Mouse (Mus musculus) erythroid progenitor cell, adult 5-6 weeks (primary cell): ENCODE measurements around the gene Macrod1. TPM values are rescaled to one million over a fixed set of nuclear protein-coding genes. Genes with fewer than 3 reads are reported as not detected.

Experiments
- ATAC-seq: replicated peaks from 2 replicates; pipeline ENCODE4 v1.8.0; 2016; ENCODE audit warnings: moderate number of reproducible peaks, mild to moderate bottlenecking, moderate TSS enrichment, inconsistent platforms; ENCODE audit not compliant: poor library complexity, low FRiP score, severe bottlenecking
- total RNA-seq, 2 experiments: library from RNA; stranded (forward) in 1 of 2; stranded (reverse) in 1 of 2; fragments of 150-400 nt in 1 of 2; fragments of 186-747, 209-891 nt in 1 of 2; gene quantifications; 2 replicates each; pipeline versions ENCODE4 v1.2.3 to v1.2.4; 2015 to 2017; ENCODE audit warnings: low replicate concordance in 2 of 2

The Macrod1 gene
- total RNA-seq, 2 experiments from 2014 or later, result 0.53 TPM; not detected in 1

DNA sequence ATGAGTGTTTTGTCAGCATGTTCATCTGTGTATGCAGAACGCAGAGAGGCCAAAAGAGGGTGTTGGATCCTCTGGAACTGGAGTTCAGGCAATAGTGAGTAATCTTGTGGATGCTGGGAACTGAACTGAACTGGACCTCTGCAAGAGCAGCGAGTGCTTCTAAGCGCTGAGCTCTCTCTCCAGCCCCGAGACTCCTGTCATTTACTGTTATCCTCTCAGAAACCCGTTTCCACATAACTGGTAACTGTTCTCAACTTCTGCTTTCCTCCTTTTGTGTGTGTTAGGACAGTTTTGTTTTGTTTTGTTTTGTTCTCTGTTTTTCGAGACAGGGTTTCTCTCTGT lies 161.3 kb downstream of the Macrod1 start:
- peak; percentile 62 for ATAC-seq

DNA sequence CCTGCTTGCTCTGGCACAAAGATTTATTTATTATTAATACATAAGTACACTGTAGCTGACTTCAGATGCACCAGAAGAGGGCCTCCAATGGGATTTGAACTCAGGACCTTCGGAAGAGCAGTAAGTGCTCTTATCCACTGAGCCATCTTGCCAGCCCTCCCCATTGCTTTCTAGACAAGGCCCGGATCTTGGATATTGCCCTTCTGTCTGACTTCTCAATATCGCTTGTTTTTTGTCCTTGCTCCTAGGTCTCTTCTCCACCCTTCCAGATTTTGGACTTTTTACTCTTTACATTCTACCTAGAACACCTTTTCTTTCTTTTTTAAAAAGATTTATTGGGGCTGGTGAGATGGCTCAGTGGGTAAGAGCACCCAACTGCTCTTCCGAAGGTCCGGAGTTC lies 162.1 kb downstream of the Macrod1 start:
- no peak for ATAC-seq

DNA sequence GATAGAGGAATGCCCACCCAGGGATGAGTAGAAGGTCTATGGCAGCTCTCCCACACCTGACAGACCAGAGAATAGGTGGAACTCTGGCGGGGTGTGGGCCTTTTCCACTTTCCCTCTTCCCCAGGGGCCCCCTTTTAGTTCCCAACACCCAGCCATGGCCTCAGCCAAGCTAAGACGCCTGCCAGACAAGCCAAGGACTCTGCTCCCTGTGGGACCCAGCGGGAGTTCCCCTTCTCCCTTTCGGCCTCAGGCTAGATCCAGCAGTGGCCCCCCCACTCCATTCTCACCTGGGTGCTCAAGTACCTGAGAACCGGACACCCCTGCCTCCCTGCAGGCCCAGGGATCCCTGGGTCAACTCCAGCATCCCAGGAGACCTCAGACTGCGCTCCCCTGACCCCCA lies 165.6 kb downstream of the Macrod1 start:
- no peak for ATAC-seq

DNA sequence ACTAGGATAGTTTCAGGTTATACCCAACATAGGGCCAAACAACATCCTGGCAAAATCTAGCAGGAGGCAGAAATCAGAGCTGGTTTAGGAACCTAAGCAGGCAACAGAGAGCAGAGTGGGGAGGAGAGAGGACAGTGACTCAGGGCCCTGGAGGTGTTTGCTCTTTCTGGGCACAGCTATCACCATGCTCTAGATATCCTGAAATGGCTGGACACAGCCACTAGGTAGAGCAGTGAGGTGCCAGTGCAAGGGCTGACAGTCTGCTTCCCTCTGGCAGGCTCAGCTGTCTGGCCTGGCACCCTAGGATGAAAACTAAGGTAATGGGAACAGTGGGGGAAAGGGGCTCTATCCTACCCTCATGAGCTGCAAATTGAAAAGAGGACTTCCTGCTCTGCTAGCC lies 166.9 kb downstream of the Macrod1 start:
- no peak for ATAC-seq

DNA sequence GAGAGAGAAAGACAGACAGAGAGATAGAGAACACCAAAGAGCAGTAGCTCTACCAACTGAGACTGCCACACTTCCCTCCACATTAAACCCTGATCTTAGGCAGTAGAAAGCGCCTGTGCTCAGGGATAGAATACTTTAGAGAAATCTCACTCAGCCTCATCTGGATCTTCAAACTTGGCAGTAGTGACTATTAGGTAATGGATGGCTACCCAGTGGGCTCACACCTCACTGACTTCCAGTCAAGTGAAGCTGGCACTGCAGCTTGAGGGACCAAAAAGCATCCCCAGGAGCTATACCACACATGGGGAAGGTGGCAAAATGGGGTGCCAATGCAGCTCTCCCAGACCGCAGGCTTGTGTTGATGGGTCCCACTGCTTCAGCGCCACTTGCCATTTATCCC lies 167.6 kb downstream of the Macrod1 start:
- ATAC-seq, result no peak

DNA sequence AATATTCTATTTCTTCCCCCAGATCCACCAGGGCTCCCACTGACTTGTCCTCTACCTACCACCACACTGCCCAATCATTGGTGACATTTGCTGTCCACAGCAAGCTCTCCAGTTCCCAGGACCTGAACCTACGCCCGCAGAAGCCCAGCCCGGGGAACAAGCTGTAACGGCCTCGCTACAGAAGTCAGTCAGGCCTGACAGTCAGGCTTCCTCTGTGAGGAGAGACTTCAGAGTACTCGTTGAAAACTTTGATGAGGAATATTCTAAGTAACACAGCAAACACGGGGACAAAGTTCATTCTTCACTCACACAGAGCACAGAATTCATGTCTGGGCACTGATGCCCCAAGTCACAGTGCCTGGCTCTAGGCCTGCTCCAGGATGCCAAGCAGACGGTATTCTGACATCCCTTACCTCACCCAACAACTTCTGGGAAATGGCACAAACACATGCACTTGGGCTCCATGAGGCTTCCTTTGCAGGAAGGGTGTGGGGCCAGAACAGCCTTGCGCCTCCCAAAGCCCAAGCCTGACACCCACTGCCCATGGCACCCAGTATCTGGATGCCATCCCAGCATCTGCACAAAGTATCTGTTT lies 168.6 kb downstream of the Macrod1 start:
- no peak for ATAC-seq

DNA sequence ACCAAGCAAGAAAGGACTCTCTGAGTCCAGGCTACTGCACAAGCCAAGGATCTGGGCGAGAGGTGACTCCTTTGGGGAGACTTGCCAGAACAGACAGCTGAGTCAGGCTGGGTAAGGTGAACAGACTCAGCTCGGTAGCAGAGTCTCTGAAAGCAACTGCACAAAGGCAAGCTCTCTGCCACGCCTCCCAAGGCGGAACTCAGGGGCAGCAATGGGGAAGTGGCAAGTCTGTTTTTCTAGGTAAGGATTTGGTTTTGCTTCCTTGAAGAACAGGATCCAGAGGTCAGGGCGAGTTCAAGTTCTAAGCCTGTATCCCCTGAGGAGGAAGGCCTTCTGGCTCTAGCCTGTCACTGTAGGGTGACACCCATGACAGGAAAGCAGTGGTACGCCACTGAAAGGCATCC lies 169.9 kb downstream of the Macrod1 start:
- no peak for ATAC-seq

DNA sequence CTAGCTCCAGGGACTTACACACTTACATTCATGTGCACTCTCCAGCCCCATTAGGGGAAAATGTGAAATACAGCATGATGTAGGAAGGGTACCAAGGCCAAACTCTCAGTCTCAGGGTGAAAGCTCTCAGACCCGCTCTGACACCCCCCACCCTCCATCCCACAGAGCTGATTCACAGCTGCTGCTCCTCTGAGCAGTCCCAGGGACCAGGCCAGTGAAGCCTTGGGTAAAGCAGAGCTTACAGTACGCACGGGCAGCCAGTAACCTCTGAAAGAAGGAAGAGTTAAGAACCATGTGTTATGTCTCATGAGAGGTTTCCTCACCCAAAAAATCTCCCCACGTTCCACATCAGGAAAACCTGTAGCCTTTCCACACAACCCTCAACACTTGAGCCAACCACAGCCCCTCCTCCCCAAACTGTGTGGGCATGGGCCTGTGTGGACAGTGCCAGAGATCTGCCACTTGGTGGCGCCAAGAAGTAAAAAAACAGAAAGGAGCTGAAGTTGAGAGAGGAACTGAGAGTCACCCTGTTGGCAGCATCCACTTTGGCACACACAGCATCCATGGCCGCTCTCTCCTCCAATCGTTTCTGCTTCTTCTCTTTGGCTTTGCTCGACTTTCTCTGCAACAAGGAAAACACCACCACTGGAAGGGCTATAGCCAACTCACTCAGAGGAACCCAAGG lies 178.1 kb downstream of the Macrod1 start:
- peak; percentile 73 for ATAC-seq

DNA sequence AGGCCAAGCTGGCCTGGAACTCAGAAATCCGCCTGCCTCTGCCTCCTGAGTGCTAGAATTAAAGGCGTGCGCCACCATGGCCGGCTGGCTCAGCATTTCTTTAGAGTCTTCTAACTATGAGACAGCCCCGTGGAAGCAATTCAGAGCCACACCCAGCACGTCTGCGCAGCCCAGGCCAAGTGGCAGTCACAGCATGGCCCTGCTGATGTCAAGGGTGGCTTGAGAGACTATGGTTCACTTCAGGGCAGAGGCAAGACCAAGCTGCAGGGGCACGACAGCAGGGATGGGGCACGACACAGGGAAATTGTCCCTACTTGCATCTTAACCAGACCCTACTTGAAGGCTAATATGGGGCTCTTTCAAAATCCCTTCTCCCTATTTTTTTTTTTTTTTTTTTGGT lies 178.9 kb downstream of the Macrod1 start:
- no peak for ATAC-seq

DNA sequence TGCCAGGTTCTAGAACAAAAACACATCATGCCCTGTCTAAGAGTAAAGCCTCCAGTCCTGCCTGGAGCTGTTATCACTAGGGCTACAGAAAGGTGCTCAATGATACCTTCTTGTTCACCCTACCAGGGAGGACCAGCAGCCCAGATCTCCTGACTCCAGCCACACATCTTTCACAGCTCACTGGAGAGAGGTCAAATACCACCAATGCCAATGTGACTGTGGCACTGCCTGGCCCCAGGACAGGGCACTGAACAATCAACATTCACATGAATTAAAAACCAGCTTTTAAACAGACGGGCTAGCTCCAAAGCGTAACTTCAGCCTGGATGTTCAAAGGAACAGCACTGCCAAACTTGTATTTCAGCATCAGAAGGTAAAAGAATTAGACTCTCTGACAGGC lies 179.4 kb downstream of the Macrod1 start:
- no peak for ATAC-seq

DNA sequence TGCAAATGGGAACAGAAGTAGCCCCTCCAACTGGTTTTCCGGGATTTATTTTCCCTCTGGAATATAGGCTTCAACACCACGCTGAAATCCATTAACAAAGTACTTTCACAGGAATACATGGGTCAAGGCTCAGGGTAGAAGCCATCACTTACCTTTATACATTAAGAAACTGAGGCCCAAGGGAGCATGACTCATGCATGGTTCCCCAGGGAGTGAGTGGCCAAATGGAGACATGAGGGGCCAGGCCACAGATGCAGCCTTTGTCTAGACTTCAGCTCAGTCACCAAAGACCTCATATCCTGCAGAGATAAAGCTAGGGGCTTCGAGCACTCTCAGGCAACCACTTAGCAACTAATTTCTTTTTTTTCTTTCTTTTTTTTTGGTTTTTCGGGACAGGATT lies 180.1 kb downstream of the Macrod1 start:
- ATAC-seq, result no peak

DNA sequence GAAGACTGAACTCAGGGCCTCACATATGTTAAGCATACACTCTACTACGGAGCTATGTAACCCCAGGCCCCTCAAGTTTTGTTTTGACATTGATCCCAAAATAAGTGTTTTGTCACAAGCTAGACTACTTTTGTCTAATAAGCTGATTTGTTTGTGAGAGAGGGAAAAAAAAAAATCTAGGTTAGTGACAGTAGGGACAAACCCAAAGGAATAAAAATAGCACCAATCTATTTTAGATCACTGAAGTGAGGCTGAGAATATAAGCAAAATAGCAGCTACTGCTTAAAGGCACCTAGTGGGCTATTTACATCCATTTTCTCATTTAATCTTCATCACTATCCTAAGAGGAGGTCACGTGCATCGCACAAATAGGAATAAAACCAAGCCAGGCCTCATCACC lies 183.0 kb downstream of the Macrod1 start:
- ATAC-seq, result no peak

DNA sequence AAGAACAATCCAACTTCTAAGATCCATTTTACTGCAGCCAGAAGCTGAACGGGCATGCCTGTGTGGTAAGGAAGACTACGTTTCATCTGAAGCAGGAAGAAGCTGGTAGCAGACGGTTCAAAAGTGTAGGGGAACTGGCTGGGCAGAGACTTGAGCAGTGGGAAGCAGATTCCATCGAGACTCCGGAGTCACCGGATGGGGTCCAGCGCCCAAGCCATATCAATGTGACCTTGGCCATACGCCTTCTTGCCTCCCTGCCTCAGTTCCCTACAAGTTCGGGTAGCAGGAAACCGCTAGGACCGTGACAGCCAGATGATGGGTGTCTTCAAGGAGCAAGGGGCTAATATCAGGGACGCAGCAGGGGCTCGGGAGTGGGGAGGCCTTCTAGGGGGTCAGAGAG lies 183.7 kb downstream of the Macrod1 start:
- ATAC-seq, result peak; percentile 26

DNA sequence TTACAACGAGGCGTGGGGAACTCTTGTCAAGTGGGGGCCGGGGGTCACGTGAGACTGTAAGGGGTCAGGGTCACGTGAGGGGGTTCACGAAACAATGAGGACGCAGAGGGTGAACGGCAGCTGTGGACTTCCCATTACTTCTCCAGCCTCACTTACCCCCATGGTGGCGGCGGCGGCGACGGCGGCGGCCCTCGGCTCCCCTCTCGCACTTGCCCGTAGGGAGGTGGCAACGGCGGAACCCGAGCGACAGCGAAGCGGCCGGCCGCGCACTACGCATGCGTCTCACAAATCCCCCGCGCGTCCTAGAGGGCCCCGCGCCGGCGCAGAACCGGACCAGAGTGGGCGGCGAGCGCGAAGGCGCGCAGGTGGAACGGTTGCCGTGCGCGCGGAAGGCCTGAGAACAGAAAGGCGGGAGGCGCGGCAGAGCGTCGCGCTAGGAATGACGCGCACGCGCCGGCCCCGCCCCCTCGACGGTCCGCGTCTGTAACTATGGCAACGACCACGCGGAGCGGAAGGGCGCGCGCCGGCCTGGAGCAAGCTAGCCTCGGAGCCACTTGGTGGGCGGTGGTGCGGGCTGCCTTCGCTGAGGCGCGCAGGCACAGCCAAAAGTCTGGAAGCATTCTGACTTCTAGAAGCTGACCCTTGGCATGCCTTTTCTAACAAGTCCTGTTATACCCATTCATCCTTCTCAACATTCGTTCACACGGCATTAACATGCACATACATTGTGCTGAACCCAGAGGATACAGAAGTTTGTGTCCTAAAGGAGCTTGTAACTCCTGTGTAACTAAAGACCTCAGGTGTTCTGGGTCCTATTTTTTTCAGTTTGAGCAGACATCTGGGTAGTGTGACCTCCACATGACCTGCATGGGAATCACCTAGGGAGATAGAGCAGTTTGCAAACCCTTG lies 184.4 kb downstream of the Macrod1 start, which contains the start of gene Naa40:
Naa40 (minus strand) TSS at position 402 of the 909 bp plus-strand sequence.
- ATAC-seq, result peak; percentile 96

DNA sequence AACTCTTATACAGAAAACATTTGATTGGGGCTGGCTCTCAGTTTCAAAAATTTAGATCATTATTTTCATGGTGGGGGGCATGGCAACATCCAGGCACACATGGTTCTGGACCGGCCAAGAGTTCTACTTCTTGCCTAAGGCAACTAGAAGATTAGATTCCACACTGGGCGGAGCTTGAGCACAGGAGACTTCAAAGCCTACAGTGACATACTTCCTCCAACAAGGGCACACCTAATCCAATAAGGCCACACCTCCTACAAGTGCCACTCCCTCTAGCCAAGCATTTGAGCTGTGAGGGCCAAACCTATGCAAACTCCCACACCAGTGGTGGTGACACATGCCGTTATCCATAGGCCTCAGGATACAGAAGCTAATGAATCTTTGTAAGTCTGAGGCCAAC lies 189.4 kb downstream of the Macrod1 start:
- ATAC-seq, result 0 out of 2 replicates have a peak, but pooled peaks have one; percentile 35

Other genes with a start within 250 kb of the Macrod1 start
- gene Rps6ka4, start 216.2 kb upstream of the Macrod1 start, total RNA-seq (2015; ENCODE audit: low replicate concordance), result 0.72 TPM in 1 of 2 replicates, not detected in the other
- gene Rps6ka4, start 216.2 kb upstream of the Macrod1 start, total RNA-seq (2017; ENCODE audit: low replicate concordance), result 1.2 and 1.5 TPM in 2 replicates
- 4.2 and 9.4 TPM in 2 replicates for gene Ccdc88b, start 198.6 kb upstream of the Macrod1 start, total RNA-seq (2015; ENCODE audit: low replicate concordance)
- 6.4 and 12.1 TPM in 2 replicates for gene Ccdc88b, start 198.6 kb upstream of the Macrod1 start, total RNA-seq (2017; ENCODE audit: low replicate concordance)
- 30.6 and 44.0 TPM in 2 replicates for gene Trmt112, start 147.1 kb upstream of the Macrod1 start, total RNA-seq (2015; ENCODE audit: low replicate concordance)
- 20.2 and 33.6 TPM in 2 replicates for gene Trmt112, start 147.1 kb upstream of the Macrod1 start, total RNA-seq (2017; ENCODE audit: low replicate concordance)
- gene Prdx5, start 146.7 kb upstream of the Macrod1 start, total RNA-seq (2015; ENCODE audit: low replicate concordance), result 130 and 145 TPM in 2 replicates
- gene Prdx5, start 146.7 kb upstream of the Macrod1 start, total RNA-seq (2017; ENCODE audit: low replicate concordance), result 101 and 126 TPM in 2 replicates
- 2.9 and 3.4 TPM in 2 replicates for gene Esrra, start 135.0 kb upstream of the Macrod1 start, total RNA-seq (2015; ENCODE audit: low replicate concordance)
- gene Esrra, start 135.0 kb upstream of the Macrod1 start, total RNA-seq (2017; ENCODE audit: low replicate concordance), result 0.61 and 2.7 TPM in 2 replicates
- gene Catsperz, start 131.4 kb upstream of the Macrod1 start, total RNA-seq (2015; ENCODE audit: low replicate concordance), result not detected in 2 replicates
- gene Catsperz, start 131.4 kb upstream of the Macrod1 start, total RNA-seq (2017; ENCODE audit: low replicate concordance), result not detected in 2 replicates
- not detected in 2 replicates for gene Kcnk4, start 122.3 kb upstream of the Macrod1 start, total RNA-seq (2015; ENCODE audit: low replicate concordance)
- not detected in 2 replicates for gene Kcnk4, start 122.3 kb upstream of the Macrod1 start, total RNA-seq (2017; ENCODE audit: low replicate concordance)
- gene Bad, start 114.9 kb upstream of the Macrod1 start, total RNA-seq (2015; ENCODE audit: low replicate concordance), result 2.9 and 5.0 TPM in 2 replicates
- 6.3 and 10.9 TPM in 2 replicates for gene Bad, start 114.9 kb upstream of the Macrod1 start, total RNA-seq (2017; ENCODE audit: low replicate concordance)
- gene Gpr137, start 114.3 kb upstream of the Macrod1 start, total RNA-seq (2015; ENCODE audit: low replicate concordance), result 2.9 TPM in 2 replicates
- gene Gpr137, start 114.3 kb upstream of the Macrod1 start, total RNA-seq (2017; ENCODE audit: low replicate concordance), result 2.8 TPM in 1 of 2 replicates, not detected in the other
- 31.0 and 59.1 TPM in 2 replicates for gene Ppp1r14b, start 81.8 kb upstream of the Macrod1 start, total RNA-seq (2015; ENCODE audit: low replicate concordance)
- gene Ppp1r14b, start 81.8 kb upstream of the Macrod1 start, total RNA-seq (2017; ENCODE audit: low replicate concordance), result 0.91 and 10.4 TPM in 2 replicates
- 1.4 and 1.7 TPM in 2 replicates for gene Plcb3, start 80.3 kb upstream of the Macrod1 start, total RNA-seq (2015; ENCODE audit: low replicate concordance)
- 0.68 and 1.8 TPM in 2 replicates for gene Plcb3, start 80.3 kb upstream of the Macrod1 start, total RNA-seq (2017; ENCODE audit: low replicate concordance)
- 38.1 and 93.3 TPM in 2 replicates for gene Fkbp2, start 76.3 kb upstream of the Macrod1 start, total RNA-seq (2015; ENCODE audit: low replicate concordance)
- gene Fkbp2, start 76.3 kb upstream of the Macrod1 start, total RNA-seq (2017; ENCODE audit: low replicate concordance), result 31.0 and 34.9 TPM in 2 replicates
- gene Vegfb, start 69.2 kb upstream of the Macrod1 start, total RNA-seq (2015; ENCODE audit: low replicate concordance), result 13.7 and 22.2 TPM in 2 replicates
- gene Vegfb, start 69.2 kb upstream of the Macrod1 start, total RNA-seq (2017; ENCODE audit: low replicate concordance), result 0.98 and 4.1 TPM in 2 replicates
- 11.5 TPM in 1 of 2 replicates, not detected in the other for gene Dnajc4, start 64.2 kb upstream of the Macrod1 start, total RNA-seq (2015; ENCODE audit: low replicate concordance)
- 2.2 and 2.6 TPM in 2 replicates for gene Dnajc4, start 64.2 kb upstream of the Macrod1 start, total RNA-seq (2017; ENCODE audit: low replicate concordance)
- 4.2 and 10.1 TPM in 2 replicates for gene Nudt22, start 60.7 kb upstream of the Macrod1 start, total RNA-seq (2015; ENCODE audit: low replicate concordance)
- 0.26 and 3.9 TPM in 2 replicates for gene Nudt22, start 60.7 kb upstream of the Macrod1 start, total RNA-seq (2017; ENCODE audit: low replicate concordance)
- not detected in 2 replicates for gene Trpt1, start 60.7 kb upstream of the Macrod1 start, total RNA-seq (2015; ENCODE audit: low replicate concordance)
- gene Trpt1, start 60.7 kb upstream of the Macrod1 start, total RNA-seq (2017; ENCODE audit: low replicate concordance), result not detected in 2 replicates
- 30.6 and 38.6 TPM in 2 replicates for gene Fermt3, start 37.3 kb upstream of the Macrod1 start, total RNA-seq (2015; ENCODE audit: low replicate concordance)
- gene Fermt3, start 37.3 kb upstream of the Macrod1 start, total RNA-seq (2017; ENCODE audit: low replicate concordance), result 63.9 and 69.1 TPM in 2 replicates
- 59.5 and 78.6 TPM in 2 replicates for gene Stip1, start 16.8 kb upstream of the Macrod1 start, total RNA-seq (2015; ENCODE audit: low replicate concordance)
- gene Stip1, start 16.8 kb upstream of the Macrod1 start, total RNA-seq (2017; ENCODE audit: low replicate concordance), result 48.1 and 60.8 TPM in 2 replicates
- gene Flrt1, start 48.9 kb downstream of the Macrod1 start, total RNA-seq (2015; ENCODE audit: low replicate concordance), result not detected in 2 replicates
- gene Flrt1, start 48.9 kb downstream of the Macrod1 start, total RNA-seq (2017; ENCODE audit: low replicate concordance), result not detected in 2 replicates
- 17.3 and 25.6 TPM in 2 replicates for gene Otub1, start 149.5 kb downstream of the Macrod1 start, total RNA-seq (2015; ENCODE audit: low replicate concordance)
- 8.2 and 10.0 TPM in 2 replicates for gene Otub1, start 149.5 kb downstream of the Macrod1 start, total RNA-seq (2017; ENCODE audit: low replicate concordance)
- gene Cox8a, start 160.8 kb downstream of the Macrod1 start, total RNA-seq (2015; ENCODE audit: low replicate concordance), result 226 and 267 TPM in 2 replicates
- 106 and 241 TPM in 2 replicates for gene Cox8a, start 160.8 kb downstream of the Macrod1 start, total RNA-seq (2017; ENCODE audit: low replicate concordance)
- 35.6 and 47.2 TPM in 2 replicates for gene Naa40, start 184.4 kb downstream of the Macrod1 start, total RNA-seq (2015; ENCODE audit: low replicate concordance)
- 44.8 and 57.3 TPM in 2 replicates for gene Naa40, start 184.4 kb downstream of the Macrod1 start, total RNA-seq (2017; ENCODE audit: low replicate concordance)
- gene Rcor2, start 210.5 kb downstream of the Macrod1 start, total RNA-seq (2015; ENCODE audit: low replicate concordance), result 2.2 TPM in 1 of 2 replicates, not detected in the other
- 0.53 TPM in 1 of 2 replicates, not detected in the other for gene Rcor2, start 210.5 kb downstream of the Macrod1 start, total RNA-seq (2017; ENCODE audit: low replicate concordance)